Mouse (Mus musculus) liver, adult 2 months (tissue): ENCODE data around the gene Pkib.

ENCODE experiments used
- CTCF ChIP-seq: fragments of 200-500 bp; IDR thresholded peaks from 2 replicates; pipeline ENCODE4 v1.5.1; 2011; ENCODE audit warnings: low read depth, low read length, control low read depth
- POLR2A ChIP-seq: fragments of 200-500 bp; IDR thresholded peaks from 2 replicates; pipeline ENCODE4 v1.6.1; 2011; ENCODE audit warnings: low read length, control low read depth; ENCODE audit not compliant: insufficient read depth; ENCODE audit errors: extremely low read depth

GRCm38 (mm10) chr10:57721035-57721434 is 89.3 kb downstream of the Pkib start:
- TF ChIP-seq POLR2A (no peak), CTCF (no peak)
